ENCODE assay signal across 17 mouse cellular contexts in the genomic region with DNA sequence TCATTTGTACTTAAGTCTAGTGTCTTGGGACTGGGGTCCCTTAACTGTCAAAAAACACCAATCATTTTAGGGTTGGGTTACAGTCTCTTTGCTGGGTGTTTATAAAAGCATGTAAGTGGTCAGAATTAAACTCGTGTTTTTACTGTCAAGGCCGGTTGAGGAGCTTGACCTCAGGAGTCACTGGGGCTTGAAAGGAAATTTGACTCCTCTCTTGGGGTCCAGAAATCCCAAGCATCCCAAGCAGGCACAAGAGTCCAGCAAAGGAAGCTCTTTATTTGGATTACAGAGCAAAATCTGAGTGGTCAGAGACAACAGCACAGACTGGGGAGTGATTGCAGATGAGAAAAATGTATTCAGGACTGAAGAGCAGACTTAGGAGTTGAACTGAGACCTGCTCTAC. TPM values are rescaled to one million over a fixed set of nuclear protein-coding genes. Genes with fewer than 3 reads are reported as not detected.
"Had no signal": no experiment of that assay in that cellular context is flagged by ENCODE, and none has a peak within 500 bp of the region (broad histone marks: within the 10 kb centered on the region; RNA-seq: fewer than 3 reads in every experiment).

No protein-coding gene starts in this region.

- H3K4me2 ChIP-seq: liver, embryonic 11.5 days; liver, embryonic 15.5 days; neural tube, embryonic 12.5 days had no signal

- H3K9me3 ChIP-seq: limb, embryonic 10.5 days; liver, embryonic 15.5 days; neural tube, embryonic 12.5 days had no signal

- H3K36me3 ChIP-seq: limb, embryonic 10.5 days; liver, embryonic 15.5 days; midbrain, embryonic 10.5 days; neural tube, embryonic 12.5 days had no signal

- H3K27me3 ChIP-seq: liver, embryonic 15.5 days; neural tube, embryonic 12.5 days had no signal

- H3K9ac ChIP-seq: liver, embryonic 15.5 days; neural tube, embryonic 12.5 days had no signal

- H3K4me1 ChIP-seq: limb, embryonic 10.5 days; liver, embryonic 15.5 days; midbrain, embryonic 10.5 days; neural tube, embryonic 12.5 days had no signal

- H3K27ac ChIP-seq: left cerebral cortex, adult 2 months; limb, embryonic 10.5 days; liver, embryonic 15.5 days; midbrain, embryonic 10.5 days; neural tube, embryonic 12.5 days; stomach, postnatal 0 days had no signal

- ATAC-seq: intestine, postnatal 0 days; lung, postnatal 0 days had no signal

- DNase-seq: kidney, postnatal 10 days; lung, adult 2 months; lung, postnatal 36 days; midbrain, embryonic 14.5 days; thymus, postnatal 14 days had no signal

- H3K4me3 ChIP-seq: left cerebral cortex, adult 2 months; limb, embryonic 10.5 days; liver, embryonic 15.5 days; midbrain, embryonic 10.5 days; myocyte; neural tube, embryonic 12.5 days had no signal

RNA-seq across cellular contexts. Expression of a gene that starts 29.0 kb away (rescaled TPM):
- total RNA-seq: megakaryocyte progenitor cell, adult 5-6 weeks; neutrophil, adult 5-6 weeks had no signal

RNA-seq across cellular contexts. Expression of a gene that starts 29.7 kb away (rescaled TPM):
- total RNA-seq: neutrophil, adult 5-6 weeks had no signal
- polyA plus RNA-seq: limb, embryonic 10.5 days; liver, embryonic 11.5 days; liver, embryonic 15.5 days had no signal

RNA-seq across cellular contexts. Expression of a gene that starts 55.5 kb away (rescaled TPM):
- total RNA-seq: neutrophil, adult 5-6 weeks had no signal
